Mouse (Mus musculus): ENCODE measurements at regions not wholly inside any gene's neighbourhood (a gene's known extent, or its start where the extent isn't known, plus 50 kb on each side); places are given as distances from the start of the nearest gene placed in this dataset.

- no peak for DNase-seq (ENCODE audit: low read depth, low spot score)
These were observed 570.8 kb upstream of the Map3k7 start for GRCm38 (mm10) chr4:31392932-31393632.

GRCm38 (mm10) chr4:31395538-31395937 is 568.4 kb upstream of the Map3k7 start:
- DNase-seq (ENCODE audit: low read depth, low spot score) = peak; percentile 8

DNA sequence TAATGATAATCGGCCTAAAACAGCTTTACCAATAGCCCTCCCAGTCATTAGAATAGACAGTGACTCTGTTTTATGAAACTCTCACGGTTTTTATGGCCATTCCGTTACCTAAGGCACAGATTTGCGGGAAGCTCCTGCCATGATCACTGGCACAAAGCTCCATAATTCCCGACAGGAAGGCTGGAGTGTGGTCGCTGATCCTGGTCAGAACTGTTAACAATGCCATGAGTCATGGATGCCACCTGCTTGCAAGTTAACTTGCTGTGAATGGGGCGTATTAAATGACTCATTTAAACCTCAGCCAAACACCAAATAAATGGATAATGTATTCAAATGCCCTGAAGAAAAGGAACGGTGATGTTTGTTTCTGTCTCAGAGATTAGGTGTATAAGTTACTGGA is 559.9 kb upstream of the Map3k7 start:
- DNase-seq (ENCODE audit: low read depth, low spot score) = no peak

DNA sequence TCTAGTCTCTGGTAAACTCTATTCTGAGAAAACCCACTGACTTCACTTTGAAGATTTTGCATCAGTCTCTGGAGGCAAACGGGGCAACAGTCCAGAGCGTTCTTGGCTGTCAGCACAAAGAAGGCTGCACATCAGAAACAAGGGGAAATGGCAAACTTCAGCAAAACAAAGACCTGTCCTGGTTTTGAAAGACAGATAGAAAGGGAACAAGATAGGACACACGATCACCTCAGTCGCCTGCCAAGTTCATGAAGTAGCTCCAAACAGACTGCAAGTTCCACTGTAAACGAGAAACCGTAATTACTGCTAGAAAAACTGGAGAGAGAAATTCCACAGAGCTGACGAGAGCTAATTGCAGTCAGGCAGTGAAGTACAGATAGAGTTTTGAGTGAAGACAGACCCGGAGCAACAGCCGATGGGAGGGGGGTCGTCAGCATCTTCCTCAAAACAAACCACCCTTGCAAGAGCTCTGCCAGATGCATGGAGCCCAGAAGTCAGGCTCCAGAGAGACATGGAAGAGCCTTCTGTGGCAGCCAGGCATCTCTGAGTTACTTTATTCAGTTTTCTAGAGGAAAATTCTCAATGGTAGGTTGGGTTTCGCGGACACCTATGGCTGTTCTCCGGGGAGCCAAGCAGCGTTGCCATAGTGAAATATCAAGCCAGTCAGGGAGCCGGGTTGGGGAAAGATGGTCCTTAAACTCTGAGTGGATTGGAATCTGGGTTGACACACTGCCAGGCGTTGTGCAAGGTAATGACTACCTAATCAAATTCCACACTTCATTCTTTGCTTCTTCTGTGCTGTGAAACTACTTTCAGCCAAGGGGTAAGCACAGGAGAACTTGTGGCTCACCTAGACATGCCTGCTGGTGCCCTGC is 558.8 kb upstream of the Map3k7 start:
- no peak for DNase-seq (ENCODE audit: low read depth, low spot score)

GRCm38 (mm10) chr4:31410157-31410556 is 553.7 kb upstream of the Map3k7 start:
- no peak for DNase-seq (ENCODE audit: low read depth, low spot score)

- no peak for DNase-seq (ENCODE audit: low read depth, low spot score)
These were observed 551.9 kb upstream of the Map3k7 start for GRCm38 (mm10) chr4:31411770-31412525.

- DNase-seq (ENCODE audit: low read depth, low spot score) = no peak
These were observed 546.7 kb upstream of the Map3k7 start for GRCm38 (mm10) chr4:31417161-31417560.

DNA sequence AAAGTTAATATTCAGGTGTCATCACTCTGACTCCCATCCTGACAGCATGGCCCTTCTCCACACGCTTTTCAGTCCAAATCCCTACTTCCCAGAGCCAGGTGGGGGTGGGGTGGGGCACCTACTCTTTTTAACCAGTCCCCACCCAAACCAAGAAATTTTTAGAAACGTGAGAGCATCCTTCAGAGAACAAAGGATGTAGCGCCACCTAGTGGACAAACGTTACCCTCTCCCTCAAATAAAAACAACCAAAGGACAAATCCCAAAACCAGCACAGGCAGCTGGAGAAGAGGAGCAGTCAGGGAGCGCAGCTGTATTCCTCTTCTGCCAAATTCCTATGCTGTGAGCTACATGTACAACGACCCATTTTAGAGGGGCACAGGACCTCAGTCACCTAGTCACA is 544.7 kb upstream of the Map3k7 start:
- peak; percentile 73 for DNase-seq (ENCODE audit: low read depth, low spot score)

DNA sequence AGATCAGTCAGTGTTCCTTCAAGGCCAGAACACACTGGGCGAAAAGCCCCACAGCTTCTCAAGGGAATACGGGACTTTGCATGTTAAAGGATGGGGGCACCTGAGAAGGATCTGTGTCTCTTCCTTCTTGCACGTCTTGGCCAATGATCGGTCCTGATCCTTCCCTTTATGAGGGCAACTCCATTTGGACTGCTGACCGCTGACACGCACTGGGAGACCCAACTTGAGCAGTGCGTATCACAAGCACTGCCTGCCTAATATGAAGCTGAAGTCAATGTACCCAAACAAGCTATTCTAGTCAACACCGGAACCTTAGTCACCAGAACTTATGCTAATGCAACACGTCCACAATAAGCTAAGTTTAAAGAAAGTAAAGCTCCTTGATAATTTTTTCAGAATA is 543.7 kb upstream of the Map3k7 start:
- DNase-seq (ENCODE audit: low read depth, low spot score) = no peak

- DNase-seq (ENCODE audit: low read depth, low spot score) = no peak
These were observed 542.5 kb upstream of the Map3k7 start for GRCm38 (mm10) chr4:31421386-31421785.

- no peak for DNase-seq (ENCODE audit: low read depth, low spot score)
These were observed 538.8 kb upstream of the Map3k7 start for GRCm38 (mm10) chr4:31425135-31425534.

DNA sequence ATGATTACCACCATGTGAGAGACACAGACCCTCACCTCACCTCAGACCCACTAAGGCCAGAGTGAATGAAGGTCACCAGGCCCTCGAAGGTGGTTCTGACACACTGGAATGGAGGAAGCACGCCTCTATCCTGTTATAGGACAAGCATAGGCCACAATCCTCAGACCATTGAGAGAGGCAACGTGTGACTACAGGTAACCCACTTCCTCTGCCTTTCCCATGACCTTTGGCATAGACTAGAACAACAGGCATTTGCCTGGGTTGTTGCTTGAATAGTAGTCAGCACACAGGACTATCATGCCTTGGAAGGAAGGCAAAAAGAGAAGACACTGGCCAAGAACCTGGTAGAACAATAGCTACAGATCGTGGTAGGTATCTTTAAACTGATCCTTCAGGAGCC is 538.2 kb upstream of the Map3k7 start:
- no peak for DNase-seq (ENCODE audit: low read depth, low spot score)

GRCm38 (mm10) chr4:31426169-31427030 is 537.5 kb upstream of the Map3k7 start:
- no peak for DNase-seq (ENCODE audit: low read depth, low spot score)

GRCm38 (mm10) chr4:31433943-31434342 is 530.0 kb upstream of the Map3k7 start:
- DNase-seq (ENCODE audit: low read depth, low spot score) = no peak

- no peak for DNase-seq (ENCODE audit: low read depth, low spot score)
These were observed 509.0 kb upstream of the Map3k7 start for GRCm38 (mm10) chr4:31454898-31455297.

DNA sequence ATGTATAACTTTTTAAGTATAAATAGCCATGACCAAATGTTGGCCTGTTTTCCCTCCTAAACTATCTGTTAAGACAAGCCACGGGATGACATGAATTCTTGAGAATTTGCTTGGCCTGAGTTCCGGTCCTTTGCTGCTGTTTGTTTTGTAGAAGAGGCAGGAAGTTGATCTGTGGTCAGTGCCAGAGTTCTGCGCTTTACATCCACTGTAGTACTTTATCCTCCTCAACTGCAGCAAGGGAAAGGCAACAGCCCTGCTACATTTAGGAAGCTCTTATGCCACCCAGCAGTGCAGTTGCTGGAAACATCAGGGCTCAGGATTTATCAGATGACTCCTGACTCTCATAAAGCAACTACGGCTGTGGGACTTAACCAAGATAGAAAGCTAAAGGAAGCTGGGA is 508.4 kb upstream of the Map3k7 start:
- DNase-seq (ENCODE audit: low read depth, low spot score) = no peak

DNA sequence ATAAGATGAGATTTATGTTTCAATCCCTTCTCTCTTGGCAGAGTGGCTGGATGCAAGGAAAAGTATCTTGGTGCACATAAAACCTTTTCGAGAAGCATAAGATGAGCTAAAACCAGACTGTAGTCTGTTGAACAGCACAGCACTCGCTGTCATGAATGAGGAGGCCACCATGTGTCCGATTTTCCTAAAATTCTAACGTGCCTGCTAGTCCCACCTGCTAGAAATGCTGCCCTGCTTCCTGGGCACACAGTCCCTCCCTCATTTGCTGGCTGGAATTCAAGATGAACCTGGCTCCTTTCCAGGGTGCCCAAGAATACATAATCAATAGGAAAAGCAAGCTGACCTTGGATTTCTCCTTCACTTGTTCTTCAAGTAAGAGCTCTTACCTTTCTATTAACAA is 501.4 kb upstream of the Map3k7 start:
- DNase-seq (ENCODE audit: low read depth, low spot score) = no peak

DNA sequence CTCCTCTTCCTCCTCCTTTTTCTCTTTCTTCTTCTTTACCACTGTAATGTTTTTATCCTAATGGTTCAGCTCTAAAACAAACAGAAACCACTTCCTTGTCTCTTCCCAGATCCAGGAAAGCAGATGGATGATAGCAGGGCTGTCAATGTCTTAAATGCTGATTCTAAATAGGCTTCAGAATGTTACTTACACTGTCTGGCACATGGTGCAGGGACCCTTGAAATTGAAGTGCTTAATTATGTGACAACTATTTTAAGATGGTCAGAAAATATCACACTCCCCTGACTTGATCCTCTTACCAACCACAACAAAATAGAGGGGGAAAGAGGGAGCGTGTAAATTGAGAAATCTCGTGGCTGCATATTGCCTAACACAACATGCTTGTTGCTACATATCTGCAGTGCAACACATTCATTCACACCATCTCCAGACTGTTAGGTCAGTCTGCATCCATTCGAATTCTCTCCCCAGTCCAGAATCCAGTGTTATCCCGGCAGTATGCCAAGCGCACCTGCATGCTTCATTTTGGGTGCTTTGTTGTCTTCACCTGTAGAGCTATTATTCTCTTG is 500.7 kb upstream of the Map3k7 start:
- no peak for DNase-seq (ENCODE audit: low read depth, low spot score)

DNA sequence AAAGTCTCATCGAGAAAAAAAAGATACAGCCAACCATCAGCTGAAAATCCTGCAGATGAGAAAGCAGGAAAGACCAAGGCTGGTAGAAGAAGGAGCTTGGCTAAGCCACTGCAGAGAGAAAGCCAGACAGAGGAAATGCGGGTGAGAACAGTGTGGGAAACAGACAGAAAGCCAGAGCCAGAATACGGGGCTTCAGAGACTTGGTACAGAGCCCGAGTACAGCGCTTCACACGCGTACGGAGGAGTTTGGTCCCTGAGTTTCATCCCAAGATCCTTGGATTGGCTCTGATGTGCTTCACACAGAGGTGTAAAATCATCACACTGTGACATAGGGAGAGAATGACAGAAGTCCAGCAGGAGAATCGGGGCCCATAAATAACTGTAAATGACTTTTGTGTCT is 495.6 kb upstream of the Map3k7 start:
- DNase-seq (ENCODE audit: low read depth, low spot score) = no peak

DNA sequence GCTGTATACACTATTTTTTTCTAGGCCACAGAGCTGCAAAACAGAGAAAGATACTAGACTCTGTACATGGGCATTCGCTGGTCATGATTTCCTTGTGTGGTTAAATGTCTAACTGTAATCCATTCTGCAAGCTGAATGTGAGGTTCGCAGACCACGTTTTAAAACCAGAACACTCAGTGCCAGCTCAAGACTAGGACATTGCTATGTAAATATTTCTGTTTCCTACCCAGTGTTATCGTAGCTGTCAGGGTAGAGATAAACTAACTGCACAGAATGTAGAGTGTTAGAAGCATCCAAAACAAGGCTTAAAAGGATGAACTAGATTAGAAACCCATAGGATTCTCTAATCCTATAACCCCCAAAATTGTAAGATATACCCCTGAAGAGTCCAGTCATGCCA is 494.1 kb upstream of the Map3k7 start:
- no peak for DNase-seq (ENCODE audit: low read depth, low spot score)

GRCm38 (mm10) chr4:31492535-31492934 is 471.4 kb upstream of the Map3k7 start:
- DNase-seq (ENCODE audit: low read depth, low spot score) = no peak
